Mouse (Mus musculus) MEL (cell line): ENCODE measurements around the gene Farp1. TPM values are rescaled to one million over a fixed set of nuclear protein-coding genes. Genes with fewer than 3 reads are reported as not detected.

Experiments
- DNase-seq: peaks from one replicate; pipeline ENCODE4 v3.0.0; 2011; ENCODE audit warnings: low read depth, low spot score
- H3K27ac ChIP-seq: 2 replicates; pipeline ENCODE4 v1.5.1; 2012; ENCODE audit warnings: low read depth, mild to moderate bottlenecking, control low read depth, low read length, moderate library complexity; ENCODE audit not compliant: control insufficient read depth
- H3K27me3 ChIP-seq, 2 experiments: fragments of 150-350 bp in 1 of 2; sonication (generic) in 1 of 2; 2 replicates each; pipeline ENCODE4 v1.6.1; 2012; ENCODE audit warnings: low read length in 2 of 2, mild to moderate bottlenecking in 2 of 2, improper control_type of control experiment in 1 of 2, moderate library complexity in 1 of 2; ENCODE audit not compliant: insufficient read depth in 2 of 2, control insufficient read depth in 1 of 2
- H3K36me3 ChIP-seq, 2 experiments: 2 replicates each; pipeline ENCODE4 v1.6.1; 2012 to 2014; ENCODE audit warnings: low read length in 2 of 2, improper control_type of control experiment in 1 of 2, inconsistent platforms in 1 of 2, mild to moderate bottlenecking in 1 of 2; ENCODE audit not compliant: insufficient read depth in 2 of 2, control insufficient read depth in 1 of 2
- H3K4me1 ChIP-seq, 2 experiments: fragments of 150-350 bp in 1 of 2; sonication (generic) in 1 of 2; 2 replicates each; pipeline ENCODE4 v1.6.1; 2012; ENCODE audit warnings: low read length in 2 of 2, improper control_type of control experiment in 1 of 2, mild to moderate bottlenecking in 1 of 2; ENCODE audit not compliant: insufficient read depth in 2 of 2, control insufficient read depth in 1 of 2
- H3K4me3 ChIP-seq, 2 experiments: fragments of 150-350 bp in 1 of 2; sonication (generic) in 1 of 2; 2 replicates each; pipeline ENCODE4 v1.5.1; 2012; ENCODE audit warnings: low read depth in 2 of 2, low read length in 2 of 2, mild to moderate bottlenecking in 2 of 2, moderate library complexity in 2 of 2, control low read depth in 1 of 2, improper control_type of control experiment in 1 of 2; ENCODE audit not compliant: control insufficient read depth in 1 of 2, insufficient read depth in 1 of 2
- H3K79me2 ChIP-seq: 2 replicates; pipeline ENCODE4 v1.6.1; 2012; ENCODE audit warnings: mild to moderate bottlenecking, low read length, moderate library complexity; ENCODE audit not compliant: control insufficient read depth, poor library complexity, insufficient read depth
- H3K9ac ChIP-seq: 2 replicates; pipeline ENCODE4 v1.6.1; 2012; ENCODE audit warnings: low read depth, mild to moderate bottlenecking, control low read depth, low read length, moderate library complexity; ENCODE audit not compliant: control insufficient read depth, poor library complexity, severe bottlenecking
- H3K9me3 ChIP-seq: fragments of 150-350 bp; sonication (generic); replicated peaks from 2 replicates; pipeline ENCODE4 v1.6.1; 2012; ENCODE audit warnings: mild to moderate bottlenecking, low read length, improper control_type of control experiment, moderate library complexity; ENCODE audit not compliant: insufficient read depth
- CTCF ChIP-seq, 3 experiments: IDR thresholded peaks in 2 of 3; conservative IDR thresholded peaks in 1 of 3; 2 replicates each; pipeline ENCODE4 v1.5.1; 2011 to 2012; ENCODE audit warnings: low read length in 3 of 3, low read depth in 2 of 3, mild to moderate bottlenecking in 2 of 3, improper control_type of control experiment in 1 of 3, inconsistent platforms in 1 of 3, mixed read lengths in 1 of 3, moderate library complexity in 1 of 3; ENCODE audit not compliant: control insufficient read depth in 1 of 3, insufficient read depth in 1 of 3, poor library complexity in 1 of 3, severe bottlenecking in 1 of 3
- HCFC1 ChIP-seq: IDR thresholded peaks from 2 replicates; pipeline ENCODE4 v1.6.1; 2012; ENCODE audit warnings: low read depth, mild to moderate bottlenecking, inconsistent platforms, low read length, improper control_type of control experiment, moderate library complexity
- JUND ChIP-seq: IDR thresholded peaks from 2 replicates; pipeline ENCODE4 v1.6.1; 2011; ENCODE audit warnings: low read depth, mild to moderate bottlenecking, improper control_type of control experiment, low read length
- KAT2A ChIP-seq: conservative IDR thresholded peaks from 2 replicates; pipeline ENCODE4 v1.6.1; 2012; ENCODE audit warnings: low read depth, low read length, improper control_type of control experiment, inconsistent platforms
- MAFK ChIP-seq: IDR thresholded peaks from 2 replicates; pipeline ENCODE4 v1.6.1; 2011; ENCODE audit warnings: low read depth, mild to moderate bottlenecking, low read length, improper control_type of control experiment, borderline replicate concordance
- MAZ ChIP-seq: IDR thresholded peaks from 2 replicates; pipeline ENCODE4 v1.6.1; 2012; ENCODE audit warnings: low read depth, mild to moderate bottlenecking, inconsistent platforms, low read length, improper control_type of control experiment
- MYC ChIP-seq: IDR thresholded peaks from 2 replicates; pipeline ENCODE4 v1.6.1; 2011; ENCODE audit warnings: low read depth, mild to moderate bottlenecking, low read length, improper control_type of control experiment, moderate library complexity
- NELFE ChIP-seq: IDR thresholded peaks from 2 replicates; pipeline ENCODE4 v1.6.1; 2011; ENCODE audit warnings: low read depth, low read length, improper control_type of control experiment
- RAD21 ChIP-seq: IDR thresholded peaks from 2 replicates; pipeline ENCODE4 v1.6.1; 2011; ENCODE audit warnings: mild to moderate bottlenecking, low read depth, low read length, improper control_type of control experiment
- RCOR1 ChIP-seq: IDR thresholded peaks from 2 replicates; pipeline ENCODE4 v1.6.1; 2012; ENCODE audit warnings: low read depth, mild to moderate bottlenecking, inconsistent platforms, low read length, improper control_type of control experiment
- TAL1 ChIP-seq: IDR thresholded peaks from 2 replicates; pipeline ENCODE4 v1.6.1; 2012; ENCODE audit warnings: mild to moderate bottlenecking, inconsistent platforms, low read length, moderate library complexity, mixed read lengths
- TCF12 ChIP-seq: IDR thresholded peaks from 2 replicates; pipeline ENCODE4 v1.6.1; 2014; ENCODE audit warnings: low read depth, mild to moderate bottlenecking, inconsistent platforms, low read length, improper control_type of control experiment, moderate library complexity
- UBTF ChIP-seq: IDR thresholded peaks from 2 replicates; pipeline ENCODE4 v1.6.1; 2012; ENCODE audit warnings: low read depth, mild to moderate bottlenecking, inconsistent platforms, low read length, improper control_type of control experiment, moderate library complexity, borderline replicate concordance; ENCODE audit not compliant: insufficient read depth
- USF2 ChIP-seq, 2 experiments: IDR thresholded peaks; 2 replicates each; pipeline ENCODE4 v1.6.1; 2011 to 2012; ENCODE audit warnings: improper control_type of control experiment in 2 of 2, low read length in 2 of 2, borderline replicate concordance in 1 of 2, inconsistent platforms in 1 of 2, low read depth in 1 of 2, mild to moderate bottlenecking in 1 of 2; ENCODE audit not compliant: insufficient read depth in 1 of 2
- ZNF384 ChIP-seq: IDR thresholded peaks from 2 replicates; pipeline ENCODE4 v1.6.1; 2012; ENCODE audit warnings: low read depth, mild to moderate bottlenecking, inconsistent platforms, low read length, improper control_type of control experiment
- polyA plus RNA-seq, 2 experiments: library from polyadenylated mRNA; stranded (reverse) in 1 of 2; unstranded in 1 of 2; fragments of >175 nt in 1 of 2; fragments of >200 nt in 1 of 2; gene quantifications; 2 replicates each; pipeline versions ENCODE4 v1.2.1 to v1.2.4; 2012; ENCODE audit warnings: low replicate concordance in 2 of 2, low read depth in 1 of 2; ENCODE audit not compliant: insufficient read length in 2 of 2, insufficient read depth in 1 of 2, missing spikeins in 1 of 2
- total RNA-seq: library from RNA; depleted of rRNA; stranded (reverse); fragments of 300-350 nt; gene quantifications from 2 replicates; pipeline ENCODE4 v1.2.3, GENCODE M21; 2012

Farp1 gene
- total and polyA plus RNA-seq, 3 experiments = 0.62 to 1.1 TPM; not detected in 1

- H3K9ac ChIP-seq = no peak overlapping the region
- no peak for DNase-seq
- no peak overlapping the region for H3K4me3 ChIP-seq
- no peaks in the 10 kb centered on the region for H3K27me3 ChIP-seq
- H3K4me1 ChIP-seq = peaks cover 3 to 21% of the 10 kb centered on the region in 2 experiments
- H3K79me2 ChIP-seq = peaks cover 67% of the 10 kb centered on the region
- no peaks in the 10 kb centered on the region for H3K9me3 ChIP-seq
- H3K27ac ChIP-seq = no peak overlapping the region
- TF ChIP-seq MAZ (no peak), JUND (no peak), MYC (no peak)
- peaks cover 1 to 22% of the 10 kb centered on the region in 2 experiments; a peak in 3 of 4 replicates for H3K36me3 ChIP-seq
These were observed 287.6 kb downstream of the Farp1 start for GRCm38 (mm10) chr14:121322641-121323040.

GRCm38 (mm10) chr14:121324521-121325330 lies 289.7 kb downstream of the Farp1 start:
- H3K36me3 ChIP-seq = peaks cover 4 to 9% of the 10 kb centered on the region in 2 experiments; a peak in 3 of 4 replicates
- peaks cover 75% of the 10 kb centered on the region for H3K79me2 ChIP-seq
- peaks cover 0 to 13% of the 10 kb centered on the region in 2 experiments; a peak in 2 of 4 replicates for H3K4me1 ChIP-seq
- no peaks in the 10 kb centered on the region for H3K27me3 ChIP-seq
- DNase-seq = no peak
- TF ChIP-seq NELFE (no peak), MAFK (no peak), CTCF (IDR thresholded peaks at IDR 0.05 in 2 of 3, conservative IDR thresholded peaks at IDR 0.05 in 1 of 3; ENCODE audit: control insufficient read depth in 1 of 3, insufficient read depth in 1 of 3, low read depth in 2 of 3, low read length in 3 of 3, poor library complexity in 1 of 3, severe bottlenecking in 1 of 3) (no peak), TAL1 (no peak), MAZ (no peak), JUND (no peak), UBTF (no peak), ZNF384 (no peak), USF2 (IDR thresholded peaks at IDR 0.05; ENCODE audit: borderline replicate concordance in 1 of 2, insufficient read depth in 1 of 2, low read depth in 1 of 2, low read length in 2 of 2) (no peak), RAD21 (no peak), KAT2A (no peak), TCF12 (no peak), HCFC1 (no peak), RCOR1 (no peak)
- H3K27ac ChIP-seq = no peak overlapping the region
- no peaks in the 10 kb centered on the region for H3K9me3 ChIP-seq
- H3K9ac ChIP-seq = no peak overlapping the region
- no peak overlapping the region for H3K4me3 ChIP-seq
